In the genomic region with DNA sequence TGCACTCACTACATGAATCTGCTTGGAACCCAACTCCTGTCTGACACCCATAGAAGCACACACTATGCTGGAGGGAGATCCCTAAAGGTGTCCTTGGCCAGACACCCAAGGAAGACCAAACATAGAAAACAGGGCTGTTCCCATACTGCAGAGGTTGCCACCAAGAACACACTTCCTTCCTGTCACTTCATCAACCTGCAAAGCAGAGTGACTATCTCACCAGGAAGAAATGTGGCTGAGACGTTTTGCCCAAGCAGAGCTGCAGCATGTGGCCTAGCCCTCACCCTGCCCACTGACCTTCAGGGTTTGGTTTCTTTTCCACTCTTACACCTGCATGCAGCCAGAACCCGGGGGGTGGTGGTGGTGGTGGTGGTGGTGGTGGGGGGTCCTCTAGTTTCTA, we compare ENCODE assay signal across 24 mouse cellular contexts. TPM values are rescaled to one million over a fixed set of nuclear protein-coding genes. Genes with fewer than 3 reads are reported as not detected.
A peak's percentile ranks its signal among the peaks of the same experiment; 100 is the strongest.
DNase-seq lines count a peak whose midpoint lies in the region; ATAC-seq lines count a peak whose summit lies in the region.
"Had no signal": no experiment of that assay in that cellular context is flagged by ENCODE, and none has a peak within 500 bp of the region (broad histone marks: within the 10 kb centered on the region; RNA-seq: fewer than 3 reads in every experiment).

No protein-coding gene starts in this region.

- ATAC-seq in inflammation-experienced regulatory T-cells, adult 6 months: peak; percentile 33
- ATAC-seq in neural tube, embryonic 15.5 days (ENCODE audit: low FRiP score): no peak
- ATAC-seq in intestine, embryonic 16.5 days: no peak
- ATAC-seq: forebrain, embryonic 14.5 days; hindbrain, embryonic 16.5 days; Patski had no signal

- peaks cover 7% of the 10 kb centered on the region; the same call in 1 of the 2 replicates for H3K4me1 ChIP-seq in neural tube, embryonic 15.5 days
- H3K4me1 ChIP-seq in intestine, embryonic 16.5 days (ENCODE audit: control insufficient read depth, insufficient read depth, low read length): peaks cover 31% of the 10 kb centered on the region

- H3K27ac ChIP-seq in neural tube, embryonic 15.5 days (replicated peaks): no peak overlapping the region
- no peak overlapping the region for H3K27ac ChIP-seq in intestine, embryonic 16.5 days (ENCODE audit: low read length)
- H3K27ac ChIP-seq: embryonic facial prominence, embryonic 15.5 days; forebrain, embryonic 10.5 days; hindbrain, embryonic 12.5 days had no signal

- H3K4me2 ChIP-seq in neural tube, embryonic 15.5 days: no peak overlapping the region
- no peak overlapping the region for H3K4me2 ChIP-seq in intestine, embryonic 16.5 days (ENCODE audit: low read depth, low read length)
- H3K4me2 ChIP-seq: embryonic facial prominence, embryonic 15.5 days; hindbrain, embryonic 12.5 days had no signal

- H3K9me3 ChIP-seq in neural tube, embryonic 15.5 days (replicated peaks): no peaks in the 10 kb centered on the region
- no peaks in the 10 kb centered on the region for H3K9me3 ChIP-seq in intestine, embryonic 16.5 days (ENCODE audit: control insufficient read depth, low read length)
- H3K9me3 ChIP-seq: embryonic facial prominence, embryonic 15.5 days; forebrain, embryonic 10.5 days; heart, embryonic 10.5 days; hindbrain, embryonic 12.5 days had no signal

- DNase-seq in 416B (ENCODE audit: low read depth): peak; percentile 81
- DNase-seq in CD4-positive, CD25-positive, alpha-beta regulatory T cell, adult 2 months (ENCODE audit: low read depth, low spot score): peak; percentile 46
- DNase-seq in naive thymus-derived CD4-positive, alpha-beta T cell, adult 2 months (ENCODE audit: low read depth): peak; percentile 39
- no peak for DNase-seq in lung, postnatal 25 days (ENCODE audit: low spot score)
- DNase-seq: adrenal gland, adult 2 months; adrenal gland, postnatal 25 days; cerebellum, adult 2 months; cerebellum, postnatal 14 days; embryo, embryonic 11 days; heart, adult 18-20 months; heart, postnatal 10 days; heart, postnatal 4 days had no signal

- no peak overlapping the region for H3K4me3 ChIP-seq in neural tube, embryonic 15.5 days (replicated peaks)
- no peak overlapping the region for H3K4me3 ChIP-seq in intestine, embryonic 16.5 days (ENCODE audit: low read length)
- H3K4me3 ChIP-seq: embryonic facial prominence, embryonic 15.5 days; erythroblast, embryonic 14.5 days; forebrain, embryonic 10.5 days; heart, embryonic 10.5 days; hindbrain, embryonic 12.5 days had no signal

- 74% methylated on average over 2 of the region's 2 CpGs for WGBS in neural tube, embryonic 15.5 days
- WGBS in intestine, embryonic 16.5 days: 54% methylated on average over 2 of the region's 2 CpGs

- H3K9ac ChIP-seq in neural tube, embryonic 15.5 days (replicated peaks): no peak overlapping the region
- H3K9ac ChIP-seq in intestine, embryonic 16.5 days (ENCODE audit: low read depth, low read length): no peak overlapping the region
- H3K9ac ChIP-seq: embryonic facial prominence, embryonic 15.5 days; hindbrain, embryonic 12.5 days had no signal

- H3K36me3 ChIP-seq in neural tube, embryonic 15.5 days: peaks cover 9% of the 10 kb centered on the region; the same call in 1 of the 2 replicates
- H3K36me3 ChIP-seq in intestine, embryonic 16.5 days (ENCODE audit: control insufficient read depth, insufficient read depth, low read length): peaks cover 8% of the 10 kb centered on the region; the same call in 1 of the 2 replicates

- H3K27me3 ChIP-seq in neural tube, embryonic 15.5 days (replicated peaks): no peaks in the 10 kb centered on the region
- no peaks in the 10 kb centered on the region for H3K27me3 ChIP-seq in intestine, embryonic 16.5 days (replicated peaks; ENCODE audit: control insufficient read depth, insufficient read depth, low read length)
- H3K27me3 ChIP-seq: CH12.LX; embryonic facial prominence, embryonic 15.5 days; hindbrain, embryonic 12.5 days; Patski had no signal

RNA-seq across cellular contexts. Expression of a gene that starts 31.3 kb away (rescaled TPM):
- polyA plus RNA-seq in inflammation-experienced regulatory T-cells, adult 6 months (2017; shearing (Covaris generic)): 1 to 10 TPM in 1 of 3 experiments, under 1 TPM in 1, not detected in 1; 0.56 to 1.1 TPM
- polyA plus RNA-seq in neural tube, embryonic 15.5 days (2015; fragmentation: Nextera tagmentation; extraction: Ambion mirVana): 11.8 and 15.6 TPM in 2 replicates
- 3.2 and 3.8 TPM in 2 replicates for polyA plus RNA-seq in intestine, embryonic 16.5 days (2015; fragmentation: Nextera tagmentation; extraction: Ambion mirVana)

RNA-seq across cellular contexts. Expression of a gene that starts 31.5 kb away (rescaled TPM):
- polyA plus RNA-seq in inflammation-experienced regulatory T-cells, adult 6 months (2017; shearing (Covaris generic)): 100 to 1,000 TPM; 194 to 284 (median 245) TPM
- polyA plus RNA-seq in neural tube, embryonic 15.5 days (2015; fragmentation: Nextera tagmentation; extraction: Ambion mirVana): 190 and 209 TPM in 2 replicates
- polyA plus RNA-seq in intestine, embryonic 16.5 days (2015; fragmentation: Nextera tagmentation; extraction: Ambion mirVana): 233 and 243 TPM in 2 replicates

RNA-seq across cellular contexts. Expression of a gene that starts 31.8 kb away (rescaled TPM):
- 1 to 10 TPM in 1 of 3 experiments, under 1 TPM in 1, not detected in 1; 0.35 to 1.2 TPM for polyA plus RNA-seq in inflammation-experienced regulatory T-cells, adult 6 months (2017; shearing (Covaris generic))
- polyA plus RNA-seq in neural tube, embryonic 15.5 days (2015; fragmentation: Nextera tagmentation; extraction: Ambion mirVana): 4.3 TPM in 2 replicates
- 2.8 TPM in 2 replicates for polyA plus RNA-seq in intestine, embryonic 16.5 days (2015; fragmentation: Nextera tagmentation; extraction: Ambion mirVana)

RNA-seq across cellular contexts. Expression of a gene that starts 46.3 kb away (rescaled TPM):
- not detected for polyA plus RNA-seq in inflammation-experienced regulatory T-cells, adult 6 months (2017; shearing (Covaris generic))
- 5.3 and 6.0 TPM in 2 replicates for polyA plus RNA-seq in neural tube, embryonic 15.5 days (2015; fragmentation: Nextera tagmentation; extraction: Ambion mirVana)
- polyA plus RNA-seq in intestine, embryonic 16.5 days (2015; fragmentation: Nextera tagmentation; extraction: Ambion mirVana): 0.51 and 0.53 TPM in 2 replicates
- polyA plus RNA-seq: erythroblast, embryonic 14.5 days had no signal
